8 mouse cellular contexts compared by ENCODE assay signal in genomic region chr10:87494596-87494995, GRCm38 (mm10). TPM values are rescaled to one million over a fixed set of nuclear protein-coding genes. Genes with fewer than 3 reads are reported as not detected.
A peak's percentile ranks its signal among the peaks of the same experiment; 100 is the strongest.
DNase-seq lines count a peak whose midpoint lies in the region; ATAC-seq lines count a peak whose summit lies in the region.

No protein-coding gene starts in this region.

- H3K4me1 ChIP-seq in forebrain, embryonic 14.5 days (ENCODE audit: control insufficient read depth, insufficient read depth, low read length), result peaks cover 19% of the 10 kb centered on the region
- H3K4me1 ChIP-seq in neural tube, embryonic 14.5 days (ENCODE audit: control insufficient read depth, insufficient read depth, low read length), result peaks cover 20% of the 10 kb centered on the region

- WGBS in forebrain, embryonic 14.5 days, result 0% methylated on average over 18 of the region's 18 CpGs
- 1% methylated on average over 18 of the region's 18 CpGs for WGBS in neural tube, embryonic 14.5 days

- H3K4me3 ChIP-seq in forebrain, embryonic 14.5 days (ENCODE audit: low read depth, low read length), result peak overlapping the region; percentile 87
- H3K4me3 ChIP-seq in neural tube, embryonic 14.5 days (ENCODE audit: low read depth, low read length), result peak overlapping the region; percentile 26; the same call in 1 of the 2 replicates

- no peak for DNase-seq in cerebellum, adult 9-10 months
- DNase-seq in adrenal gland, adult 8-10 months, result peak; percentile 38
- peak; percentile 80 for DNase-seq in forebrain, embryonic 14.5 days (ENCODE audit: low spot score)
- DNase-seq in layer of hippocampus, postnatal 36 days, result peak; percentile 55 to 64

- H3K27me3 ChIP-seq in forebrain, embryonic 14.5 days (replicated peaks; ENCODE audit: control insufficient read depth, insufficient read depth, low read length), result no peaks in the 10 kb centered on the region; the same call in 1 of the 2 replicates
- H3K27me3 ChIP-seq in neural tube, embryonic 14.5 days (ENCODE audit: control insufficient read depth, insufficient read depth, low read length), result no peaks in the 10 kb centered on the region

- no peaks in the 10 kb centered on the region for H3K36me3 ChIP-seq in forebrain, embryonic 14.5 days (ENCODE audit: control insufficient read depth, insufficient read depth, low read length)
- no peaks in the 10 kb centered on the region for H3K36me3 ChIP-seq in neural tube, embryonic 14.5 days (ENCODE audit: control insufficient read depth, insufficient read depth, low read length)

- peak; percentile 28; the same call in 1 of the 2 replicates for ATAC-seq in cerebellum, adult (ENCODE audit: insufficient number of reproducible peaks, low FRiP score, low TSS enrichment)
- ATAC-seq in forebrain, embryonic 14.5 days, result peak; percentile 47
- ATAC-seq in hematopoietic stem cell, adult 5-6 weeks (replicated peaks in 1 of 2; ENCODE audit: insufficient read depth in 1 of 2, low FRiP score in 2 of 2, low TSS enrichment in 1 of 2, low read depth in 1 of 2, poor library complexity in 2 of 2, severe bottlenecking in 2 of 2), result 0 out of 4 replicates have a peak, but pooled peaks have one; percentile 23 to 45
- peak; percentile 54 for ATAC-seq in neural tube, embryonic 14.5 days (ENCODE audit: low read depth)
- ATAC-seq in megakaryocyte, adult 5-6 weeks (ENCODE audit: poor library complexity, severe bottlenecking), result no peak

- H3K4me2 ChIP-seq in forebrain, embryonic 14.5 days (ENCODE audit: low read length), result peak overlapping the region; percentile 70
- H3K4me2 ChIP-seq in neural tube, embryonic 14.5 days (ENCODE audit: low read depth, low read length), result peak overlapping the region; percentile 92

- H3K27ac ChIP-seq in forebrain, embryonic 14.5 days (ENCODE audit: low read depth, low read length), result peak overlapping the region; percentile 45
- no peak overlapping the region for H3K27ac ChIP-seq in neural tube, embryonic 14.5 days (ENCODE audit: low read depth, low read length)

- H3K9me3 ChIP-seq in forebrain, embryonic 14.5 days (replicated peaks; ENCODE audit: control insufficient read depth, low read length), result peaks cover 3% of the 10 kb centered on the region; the same call in 1 of the 2 replicates
- H3K9me3 ChIP-seq in neural tube, embryonic 14.5 days (ENCODE audit: control insufficient read depth, low read length), result no peaks in the 10 kb centered on the region

- peak overlapping the region; percentile 52; the same call in 1 of the 2 replicates for H3K9ac ChIP-seq in forebrain, embryonic 14.5 days (ENCODE audit: low read length)
- H3K9ac ChIP-seq in neural tube, embryonic 14.5 days (replicated peaks; ENCODE audit: low read depth, low read length), result peak overlapping the region; percentile 47

RNA-seq across cellular contexts. Expression of gene Ascl1, which starts 1.1 kb away (rescaled TPM):
- total RNA-seq in adrenal gland, adult 8-10 months (2022), result 1 to 10 TPM; 1.1 to 2.8 (median 2.0) TPM
- polyA plus RNA-seq in forebrain, embryonic 14.5 days (2014; fragmentation: Nextera tagmentation; extraction: Ambion mirVana), result 26.6 and 28.8 TPM in 2 replicates
- not detected in 2 replicates for total RNA-seq in hematopoietic stem cell, adult 5-6 weeks (2017)
- 1 to 10 TPM; 5.6 to 6.0 TPM for total RNA-seq in layer of hippocampus, postnatal 36 days (2021)
- 8.7 and 8.8 TPM in 2 replicates for polyA plus RNA-seq in neural tube, embryonic 14.5 days (2014; fragmentation: Nextera tagmentation; extraction: Ambion mirVana)
- total RNA-seq in megakaryocyte, adult 5-6 weeks (2015), result not detected in 2 replicates
- total RNA-seq in megakaryocyte, adult 5-6 weeks (2017), result not detected in 2 replicates

RNA-seq across cellular contexts. Expression of gene Pah, which starts 27.0 kb away (rescaled TPM):
- under 1 TPM in 2 of 4 experiments, not detected in 2; 0.52 to 0.86 TPM for total RNA-seq in adrenal gland, adult 8-10 months (2022)
- not detected in 2 replicates for polyA plus RNA-seq in forebrain, embryonic 14.5 days (2014; fragmentation: Nextera tagmentation; extraction: Ambion mirVana)
- total RNA-seq in hematopoietic stem cell, adult 5-6 weeks (2017), result not detected in 2 replicates
- not detected for total RNA-seq in layer of hippocampus, postnatal 36 days (2021)
- polyA plus RNA-seq in neural tube, embryonic 14.5 days (2014; fragmentation: Nextera tagmentation; extraction: Ambion mirVana), result not detected in 2 replicates
- total RNA-seq in megakaryocyte, adult 5-6 weeks (2015), result not detected in 2 replicates
- total RNA-seq in megakaryocyte, adult 5-6 weeks (2017), result not detected in 2 replicates
